Mouse (Mus musculus): Measurements from ENCODE around the gene Zmynd15.

DNA sequence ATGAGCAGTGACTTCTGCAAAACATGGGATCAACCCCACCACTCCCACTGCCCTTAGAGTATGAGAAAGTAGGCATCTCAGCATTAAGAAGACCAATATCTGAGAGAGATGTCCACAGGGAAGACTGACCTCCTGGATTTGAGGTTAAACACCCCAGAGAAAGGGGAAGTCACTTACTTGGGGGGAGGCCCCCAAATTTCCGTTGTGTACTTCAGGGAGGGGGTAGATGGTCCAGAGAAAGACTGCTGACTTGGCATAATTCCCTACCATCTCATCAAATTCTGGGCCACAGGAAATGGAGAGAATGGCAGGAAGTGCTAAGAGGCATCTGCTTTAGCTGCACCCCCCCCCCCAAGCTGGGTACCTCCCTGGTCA, 25.7 kb upstream of the Zmynd15 start:
- TF ChIP-seq ZC3H11A (IDR thresholded peaks at IDR 0.05; ENCODE audit: borderline replicate concordance, low read depth, low read length) (no peak), MAFK (IDR thresholded peaks at IDR 0.05; ENCODE audit: insufficient read depth, low read depth, low read length) (peak; percentile 84), ZNF384 (IDR thresholded peaks at IDR 0.05; ENCODE audit: low read depth, low read length) (no peak), CHD2 (IDR thresholded peaks at IDR 0.05; ENCODE audit: low read depth, low read length) (no peak)

Data from ES-E14 (cell line).